Mouse (Mus musculus) ES-E14 (cell line): Measurements from ENCODE around the gene Cbr2. TPM values are rescaled to one million over a fixed set of nuclear protein-coding genes. Genes with fewer than 3 reads are reported as not detected.

Experiments used
- DNase-seq: peaks from one replicate; pipeline ENCODE4 v3.0.0-alpha.2; 2013; ENCODE audit warnings: low read depth, low spot score
- H3K27ac ChIP-seq: 2 replicates; pipeline ENCODE4 v1.5.1; 2012; ENCODE audit warnings: low read depth, mild to moderate bottlenecking, low read length, moderate library complexity, mixed read lengths; ENCODE audit not compliant: poor library complexity, insufficient read depth, severe bottlenecking
- H3K36me3 ChIP-seq: 2 replicates; pipeline ENCODE4 v1.6.1; 2012; ENCODE audit warnings: mild to moderate bottlenecking, low read length, moderate library complexity, mixed read lengths; ENCODE audit not compliant: control insufficient read depth, poor library complexity, insufficient read depth, severe bottlenecking
- H3K4me1 ChIP-seq, 2 experiments: fragments of 150-350 bp in 1 of 2; sonication (generic) in 1 of 2; 2 replicates each; pipeline ENCODE4 v1.6.1; 2012; ENCODE audit warnings: low read length in 2 of 2, mild to moderate bottlenecking in 1 of 2, mixed read lengths in 1 of 2; ENCODE audit not compliant: control insufficient read depth in 2 of 2, insufficient read depth in 2 of 2, poor library complexity in 1 of 2
- H3K4me3 ChIP-seq, 2 experiments: fragments of 150-350 bp in 1 of 2; sonication (generic) in 1 of 2; 2 replicates each; pipeline ENCODE4 v1.5.1; 2012; ENCODE audit warnings: low read length in 2 of 2, low read depth in 1 of 2, mild to moderate bottlenecking in 1 of 2, mixed read lengths in 1 of 2; ENCODE audit not compliant: insufficient read depth in 1 of 2, poor library complexity in 1 of 2, severe bottlenecking in 1 of 2
- H3K9ac ChIP-seq: 2 replicates; pipeline ENCODE4 v1.6.1; 2012; ENCODE audit warnings: low read depth, mild to moderate bottlenecking, low read length, mixed read lengths; ENCODE audit not compliant: poor library complexity, insufficient read depth, severe bottlenecking
- H3K9me3 ChIP-seq: fragments of 150-350 bp; sonication (generic); 2 replicates; pipeline ENCODE4 v1.6.1; 2012; ENCODE audit warnings: low read depth, mild to moderate bottlenecking, low read length; ENCODE audit not compliant: control insufficient read depth, insufficient read depth
- CHD2 ChIP-seq: IDR thresholded peaks from 2 replicates; pipeline ENCODE4 v1.6.1; 2014; ENCODE audit warnings: mild to moderate bottlenecking, low read depth, low read length, inconsistent platforms
- HCFC1 ChIP-seq: IDR thresholded peaks from 2 replicates; pipeline ENCODE4 v1.6.1; 2012; ENCODE audit warnings: low read length, inconsistent platforms, borderline replicate concordance; ENCODE audit not compliant: insufficient read depth
- MAFK ChIP-seq: IDR thresholded peaks from 2 replicates; pipeline ENCODE4 v1.6.1; 2014; ENCODE audit warnings: mild to moderate bottlenecking, low read depth, low read length, inconsistent platforms; ENCODE audit not compliant: insufficient read depth
- ZC3H11A ChIP-seq: IDR thresholded peaks from 2 replicates; pipeline ENCODE4 v1.6.1; 2012; ENCODE audit warnings: low read depth, mild to moderate bottlenecking, inconsistent platforms, low read length, borderline replicate concordance
- ZNF384 ChIP-seq: IDR thresholded peaks from 2 replicates; pipeline ENCODE4 v1.6.1; 2012; ENCODE audit warnings: low read depth, low read length, inconsistent platforms
- in situ Hi-C, 2 experiments: fragments of 600-800 bp; cut with MboI; formaldehyde crosslinking; loops; one replicate each; pipeline ENCODE4 v1.15.1; 2025; ENCODE audit warnings: low sequenced_read_pairs in 2 of 2, inconsistent platforms in 1 of 2; ENCODE audit not compliant: unreplicated experiment in 2 of 2
- total RNA-seq: library from RNA; depleted of rRNA; stranded (reverse); fragments of 300-350 nt; gene quantifications from 2 replicates; pipeline ENCODE4 v1.2.3, GENCODE M21; 2012

Cbr2 gene
- total RNA-seq, 1 experiment = not detected

DNA sequence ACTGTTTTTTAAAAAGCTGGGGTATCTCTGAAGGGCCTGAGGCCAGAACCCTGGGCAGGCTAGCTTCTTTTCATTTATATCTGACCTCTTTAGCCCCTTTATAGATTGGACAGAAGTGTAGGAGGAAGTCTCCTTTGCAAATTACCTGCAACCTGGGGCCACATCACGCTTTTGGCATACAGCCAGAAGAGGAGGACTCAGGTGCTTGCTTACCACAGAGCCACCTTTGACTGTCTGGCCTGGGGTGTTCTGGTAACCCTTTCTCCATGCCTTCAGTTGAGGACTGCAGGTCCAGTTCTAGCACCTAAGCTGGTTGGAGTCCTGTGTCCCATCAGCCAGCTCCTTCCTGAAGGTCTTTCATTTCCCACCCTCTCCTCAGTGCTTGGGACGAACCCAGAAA lies 22.4 kb downstream of the Cbr2 start:
- H3K36me3 ChIP-seq = peaks cover 21% of the 10 kb centered on the region
- DNase-seq = no peak
- no peak for TF ChIP-seq CHD2
- no peak for TF ChIP-seq MAFK
- no peaks in the 10 kb centered on the region for H3K9me3 ChIP-seq
- H3K4me3 ChIP-seq = no peak overlapping the region
- no peak overlapping the region for H3K27ac ChIP-seq
- in situ Hi-C loops = no loop called here
- peaks cover 10 to 45% of the 10 kb centered on the region in 2 experiments; a peak in 3 of 4 replicates for H3K4me1 ChIP-seq
- no peak overlapping the region for H3K9ac ChIP-seq

- in situ Hi-C loops = no loop called here
- peaks cover 10 to 57% of the 10 kb centered on the region in 2 experiments; a peak in 3 of 4 replicates for H3K4me1 ChIP-seq
- peaks cover 28% of the 10 kb centered on the region for H3K36me3 ChIP-seq
- TF ChIP-seq MAFK (no peak), ZC3H11A (no peak), ZNF384 (no peak), HCFC1 (no peak), CHD2 (no peak)
- H3K27ac ChIP-seq = peak overlapping the region; percentile 49
- no peak overlapping the region; the same call in 1 of the 2 replicates for H3K9ac ChIP-seq
- H3K4me3 ChIP-seq = no peak overlapping the region
- no peak for DNase-seq
- H3K9me3 ChIP-seq = no peaks in the 10 kb centered on the region
These were observed 23.9 kb downstream of the Cbr2 start for GRCm38 (mm10) chr11:120707969-120708368.

- Histone ChIP-seq H3K4me1 (peaks cover 10 to 56% of the 10 kb centered on the region in 2 experiments; a peak in 3 of 4 replicates), H3K27ac (peak overlapping the region; percentile 49; the same call in 1 of the 2 replicates), H3K9me3 (no peaks in the 10 kb centered on the region), H3K9ac (no peak overlapping the region), H3K36me3 (peaks cover 32% of the 10 kb centered on the region), H3K4me3 (no peak overlapping the region)
- no peak for TF ChIP-seq CHD2
- TF ChIP-seq HCFC1 = no peak
- no peak for TF ChIP-seq ZC3H11A
- TF ChIP-seq ZNF384 = no peak
- TF ChIP-seq MAFK = no peak
- in situ Hi-C loops = no loop called here
- DNase-seq = no peak
These were observed 24.7 kb downstream of the Cbr2 start for GRCm38 (mm10) chr11:120707225-120707624.

DNA sequence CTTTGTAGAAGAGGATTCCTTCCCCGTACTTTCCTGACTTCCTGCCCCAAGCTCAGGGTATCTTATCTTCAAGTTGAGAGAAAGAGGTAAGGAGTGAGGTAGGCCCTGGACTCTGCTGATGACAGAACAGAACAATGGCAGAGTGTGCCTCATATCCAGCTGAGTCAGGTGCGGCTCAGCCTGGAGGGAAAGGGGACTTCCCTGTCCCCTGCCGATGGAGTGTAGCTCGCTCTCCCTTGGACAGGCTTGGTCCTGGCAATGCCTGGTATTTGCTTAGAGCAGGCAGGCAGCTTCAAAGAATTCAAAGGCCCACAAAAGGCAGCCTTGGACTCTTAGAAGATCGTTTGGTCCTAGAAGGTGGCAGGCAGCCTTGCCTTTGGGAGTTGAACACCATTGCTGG lies 25.8 kb downstream of the Cbr2 start:
- in situ Hi-C loops = no loop called here
- H3K4me1 ChIP-seq = peaks cover 10 to 50% of the 10 kb centered on the region in 2 experiments; a peak in 3 of 4 replicates
- no peak overlapping the region for H3K4me3 ChIP-seq
- H3K27ac ChIP-seq = no peak overlapping the region
- no peaks in the 10 kb centered on the region for H3K9me3 ChIP-seq
- H3K9ac ChIP-seq = no peak overlapping the region
- H3K36me3 ChIP-seq = peaks cover 38% of the 10 kb centered on the region
- TF ChIP-seq CHD2 (no peak), ZC3H11A (no peak), HCFC1 (no peak), ZNF384 (no peak), MAFK (no peak)
- DNase-seq = no peak
